Mouse (Mus musculus): ENCODE measurements around the gene 5430427O19Rik.

The 5430427O19Rik gene

GRCm38 (mm10) chrX:85869914-85870483 is at the start of gene 5430427O19Rik:
5430427O19Rik (plus strand) TSS chrX:85870354.
- no peak for DNase-seq

GRCm38 (mm10) chrX:85827719-85828453 is 42.3 kb upstream of the 5430427O19Rik start:
- DNase-seq, result no peak

- no peak for DNase-seq
Observed at GRCm38 (mm10) chrX:85829000-85829399, 41.2 kb upstream of the 5430427O19Rik start.

- DNase-seq, result no peak
Observed at GRCm38 (mm10) chrX:85839174-85839573, 31.0 kb upstream of the 5430427O19Rik start.

- DNase-seq, result no peak
Observed at GRCm38 (mm10) chrX:85855938-85856337, 14.2 kb upstream of the 5430427O19Rik start.

- DNase-seq, result no peak
Observed at GRCm38 (mm10) chrX:85857169-85857568, 13.0 kb upstream of the 5430427O19Rik start.

GRCm38 (mm10) chrX:85868079-85868478 is 2.1 kb upstream of the 5430427O19Rik start:
- DNase-seq, result no peak

- DNase-seq, result no peak
Observed at GRCm38 (mm10) chrX:85871371-85872056, 1.4 kb downstream of the 5430427O19Rik start.

GRCm38 (mm10) chrX:85874367-85874766 is 4.2 kb downstream of the 5430427O19Rik start:
- DNase-seq, result no peak

- DNase-seq, result no peak
Observed at GRCm38 (mm10) chrX:85875951-85876350, 5.8 kb downstream of the 5430427O19Rik start.

- DNase-seq, result no peak
Observed at GRCm38 (mm10) chrX:85877747-85878146, 7.6 kb downstream of the 5430427O19Rik start.

GRCm38 (mm10) chrX:85878293-85878692 is 8.1 kb downstream of the 5430427O19Rik start:
- DNase-seq, result no peak

- DNase-seq, result peak; percentile 17
Observed at GRCm38 (mm10) chrX:85879198-85879977, 9.2 kb downstream of the 5430427O19Rik start.

- DNase-seq, result no peak
Observed at GRCm38 (mm10) chrX:85886651-85887050, 16.5 kb downstream of the 5430427O19Rik start.

- no peak for DNase-seq
Observed at GRCm38 (mm10) chrX:85901195-85901594, 31.0 kb downstream of the 5430427O19Rik start.

- DNase-seq, result peak; percentile 20
Observed at GRCm38 (mm10) chrX:85919034-85919433, 48.9 kb downstream of the 5430427O19Rik start.

GRCm38 (mm10) chrX:85932991-85933390 is 62.8 kb downstream of the 5430427O19Rik start:
- DNase-seq, result no peak

All from thymus, postnatal 25 days (tissue).